Mouse (Mus musculus) kidney, adult 2 months (tissue): ENCODE measurements at regions not wholly inside any gene's neighbourhood (a gene's known extent, or its start where the extent isn't known, plus 50 kb on each side); places are given as distances from the start of the nearest gene placed in this dataset.

ENCODE experiments used
- DNase-seq: peaks from one replicate; pipeline ENCODE4 v3.0.0; 2021
- H3K27ac ChIP-seq: fragments of 200-500 bp; 2 replicates; pipeline ENCODE4 v1.5.1; 2012; ENCODE audit warnings: low read depth, low read length, control low read depth, inconsistent platforms; ENCODE audit not compliant: insufficient read depth
- H3K27me3 ChIP-seq: fragments of 200-500 bp; replicated peaks from 2 replicates; pipeline ENCODE4 v1.6.1; 2012; ENCODE audit warnings: mild to moderate bottlenecking, moderate library complexity, low read length, inconsistent platforms; ENCODE audit not compliant: control insufficient read depth, insufficient read depth
- H3K36me3 ChIP-seq: fragments of 200-500 bp; 2 replicates; pipeline ENCODE4 v1.6.1; 2012; ENCODE audit warnings: mild to moderate bottlenecking, moderate library complexity, low read length, inconsistent platforms; ENCODE audit not compliant: control insufficient read depth, insufficient read depth
- H3K4me1 ChIP-seq: fragments of 200-500 bp; 2 replicates; pipeline ENCODE4 v1.6.1; 2011; ENCODE audit warnings: low read length; ENCODE audit not compliant: control insufficient read depth, insufficient read depth
- H3K4me3 ChIP-seq: fragments of 200-500 bp; 2 replicates; pipeline ENCODE4 v1.5.1; 2011; ENCODE audit warnings: mild to moderate bottlenecking, low read depth, low read length, control low read depth; ENCODE audit not compliant: insufficient read depth
- CTCF ChIP-seq: fragments of 200-500 bp; conservative IDR thresholded peaks from 2 replicates; pipeline ENCODE4 v1.5.1; 2011; ENCODE audit warnings: low read depth, mild to moderate bottlenecking, control low read depth, low read length, moderate library complexity, mixed read lengths; ENCODE audit not compliant: insufficient read depth, insufficient read length
- POLR2A ChIP-seq: fragments of 200-500 bp; IDR thresholded peaks from one replicate; pipeline ENCODE4 v1.6.1; 2011; ENCODE audit warnings: low read depth, low read length, control low read depth
- WGBS: fragments of 180-500 bp; shearing (Covaris S2); methylation state at CpG from one replicate; pipeline ENCODE4 v1.1.7; 2018; 5-methylcytosine and 5-hydroxymethylcytosine counted together

GRCm38 (mm10) chr13:112003445-112003844, 194.7 kb upstream of the Map3k1 start:
- no peak for DNase-seq
- WGBS = 67% methylated on average over 7 of the region's 7 CpGs
- Histone ChIP-seq H3K4me1 (0 out of 2 replicates have a peak, but pooled peaks cover 2% of the 10 kb centered on the region), H3K36me3 (no peaks in the 10 kb centered on the region), H3K4me3 (no peak overlapping the region), H3K27ac (no peak overlapping the region), H3K27me3 (no peaks in the 10 kb centered on the region)
- TF ChIP-seq POLR2A = no peak
- TF ChIP-seq CTCF = no peak

- DNase-seq = no peak
- Histone ChIP-seq H3K27me3 (no peaks in the 10 kb centered on the region), H3K36me3 (no peaks in the 10 kb centered on the region), H3K4me3 (no peak overlapping the region), H3K4me1 (0 out of 2 replicates have a peak, but pooled peaks cover 2% of the 10 kb centered on the region), H3K27ac (no peak overlapping the region)
- no peak for TF ChIP-seq POLR2A
- TF ChIP-seq CTCF = no peak
- WGBS = 93% methylated on average over 3 of the region's 3 CpGs
Measured at GRCm38 (mm10) chr13:112004126-112004525, 195.3 kb upstream of the Map3k1 start.

GRCm38 (mm10) chr13:112005421-112005820, 196.6 kb upstream of the Map3k1 start:
- Histone ChIP-seq H3K4me1 (0 out of 2 replicates have a peak, but pooled peaks cover 2% of the 10 kb centered on the region), H3K27ac (no peak overlapping the region), H3K27me3 (no peaks in the 10 kb centered on the region), H3K4me3 (no peak overlapping the region), H3K36me3 (no peaks in the 10 kb centered on the region)
- TF ChIP-seq CTCF (no peak), POLR2A (no peak)
- DNase-seq = no peak
- WGBS = 84% methylated on average over 8 of the region's 8 CpGs

GRCm38 (mm10) chr13:112008806-112009205, 200.0 kb upstream of the Map3k1 start:
- WGBS = 97% methylated on average over 5 of the region's 5 CpGs
- DNase-seq = no peak
- Histone ChIP-seq H3K36me3 (no peaks in the 10 kb centered on the region), H3K4me1 (no peaks in the 10 kb centered on the region), H3K27ac (no peak overlapping the region), H3K4me3 (no peak overlapping the region), H3K27me3 (no peaks in the 10 kb centered on the region)
- no peak for TF ChIP-seq POLR2A
- TF ChIP-seq CTCF = no peak

- TF ChIP-seq CTCF = no peak
- TF ChIP-seq POLR2A = no peak
- no peak overlapping the region for H3K27ac ChIP-seq
- no peaks in the 10 kb centered on the region for H3K36me3 ChIP-seq
- 85% methylated on average over 3 of the region's 3 CpGs for WGBS
- no peak overlapping the region for H3K4me3 ChIP-seq
- peak; percentile 20 for DNase-seq
- H3K4me1 ChIP-seq = no peaks in the 10 kb centered on the region
- no peaks in the 10 kb centered on the region for H3K27me3 ChIP-seq
Measured at GRCm38 (mm10) chr13:112009288-112009687, 200.5 kb upstream of the Map3k1 start.

GRCm38 (mm10) chr13:112010464-112010863, 201.7 kb upstream of the Map3k1 start:
- Histone ChIP-seq H3K27me3 (no peaks in the 10 kb centered on the region), H3K4me1 (no peaks in the 10 kb centered on the region), H3K36me3 (no peaks in the 10 kb centered on the region), H3K27ac (no peak overlapping the region), H3K4me3 (no peak overlapping the region)
- WGBS = 63% methylated on average over 8 of the region's 8 CpGs
- no peak for DNase-seq
- TF ChIP-seq POLR2A = no peak
- TF ChIP-seq CTCF = no peak

GRCm38 (mm10) chr13:112012640-112013039, 203.8 kb upstream of the Map3k1 start:
- WGBS = 90% methylated on average over 1 of the region's 1 CpGs
- TF ChIP-seq POLR2A = no peak
- no peak for TF ChIP-seq CTCF
- Histone ChIP-seq H3K4me3 (no peak overlapping the region), H3K36me3 (no peaks in the 10 kb centered on the region), H3K27ac (no peak overlapping the region), H3K27me3 (no peaks in the 10 kb centered on the region), H3K4me1 (no peaks in the 10 kb centered on the region)
- DNase-seq = no peak
